Mouse (Mus musculus): ENCODE measurements around the gene Shisal1. TPM values are rescaled to one million over a fixed set of nuclear protein-coding genes. Genes with fewer than 3 reads are reported as not detected.

The Shisal1 gene
- polyA plus RNA-seq, 1 experiment = not detected

- Histone ChIP-seq H3K4me1 (peaks cover 57% of the 10 kb centered on the region), H3K4me3 (replicated peaks) (no peak overlapping the region), H3K9me3 (peaks cover 31% of the 10 kb centered on the region), H3K36me3 (replicated peaks; ENCODE audit: low read length) (peaks cover 62% of the 10 kb centered on the region), H3K27me3 (replicated peaks) (no peaks in the 10 kb centered on the region)
- TF ChIP-seq FLI1 (IDR thresholded peaks at IDR 0.05; ENCODE audit: low read length) = no peak
- no peak for TF ChIP-seq GATA1 (IDR thresholded peaks at IDR 0.05; ENCODE audit: borderline replicate concordance, low read length)
Measured at GRCm38 (mm10) chr15:84351915-84352844, 94.7 kb downstream of the Shisal1 start.

- Histone ChIP-seq H3K36me3 (replicated peaks; ENCODE audit: low read length) (peaks cover 69% of the 10 kb centered on the region), H3K4me1 (peaks cover 50% of the 10 kb centered on the region), H3K27me3 (replicated peaks) (no peaks in the 10 kb centered on the region), H3K9me3 (peaks cover 31% of the 10 kb centered on the region), H3K4me3 (replicated peaks) (no peak overlapping the region)
- no peak for TF ChIP-seq FLI1 (IDR thresholded peaks at IDR 0.05; ENCODE audit: low read length)
- no peak for TF ChIP-seq GATA1 (IDR thresholded peaks at IDR 0.05; ENCODE audit: borderline replicate concordance, low read length)
Measured at GRCm38 (mm10) chr15:84351342-84351741, 95.6 kb downstream of the Shisal1 start.

DNA sequence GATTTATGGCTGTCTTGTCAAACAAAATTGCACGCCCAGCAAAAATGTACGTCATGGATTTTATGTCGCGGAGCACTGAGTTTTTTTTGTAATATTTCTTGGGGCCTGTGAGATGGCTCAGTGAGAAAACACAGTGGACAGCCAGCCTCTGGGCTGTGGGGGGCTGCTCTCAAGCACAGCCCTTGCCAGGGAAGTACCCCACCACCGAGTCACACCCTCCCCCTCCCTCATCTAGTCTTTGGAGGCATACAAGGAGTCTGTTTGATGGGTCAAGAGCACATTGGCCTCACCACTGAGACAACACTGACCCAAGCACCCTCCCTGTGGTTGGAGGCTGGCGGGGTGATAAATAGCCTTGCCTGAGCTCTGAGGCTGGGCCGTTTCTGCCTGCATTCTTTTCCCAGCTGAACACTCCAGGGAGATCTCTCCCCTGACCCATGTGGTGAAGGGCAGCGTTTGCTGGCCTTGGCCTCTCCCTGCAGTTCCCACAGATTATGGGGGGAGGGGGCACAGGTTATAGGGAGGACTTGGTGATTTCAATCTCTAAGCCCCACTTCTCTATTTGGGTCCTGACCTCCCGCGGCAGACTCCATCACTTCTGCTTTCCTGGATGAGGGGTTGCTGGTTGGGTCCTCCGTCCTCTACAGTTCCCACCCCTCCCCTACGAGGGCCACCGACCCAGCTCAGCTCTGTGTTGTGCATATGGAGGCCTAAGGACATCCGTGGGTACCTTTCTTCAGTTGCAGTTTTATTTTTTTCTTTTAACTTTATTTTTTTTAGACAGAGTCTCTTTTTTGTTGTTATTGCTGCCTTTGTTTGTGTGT is 96.8 kb downstream of the Shisal1 start:
- Histone ChIP-seq H3K4me3 (replicated peaks) (no peak overlapping the region), H3K27me3 (replicated peaks) (no peaks in the 10 kb centered on the region), H3K9me3 (peaks cover 31% of the 10 kb centered on the region), H3K4me1 (peaks cover 38% of the 10 kb centered on the region), H3K36me3 (replicated peaks; ENCODE audit: low read length) (peaks cover 80% of the 10 kb centered on the region)
- TF ChIP-seq FLI1 (IDR thresholded peaks at IDR 0.05; ENCODE audit: low read length) (no peak), GATA1 (IDR thresholded peaks at IDR 0.05; ENCODE audit: borderline replicate concordance, low read length) (no peak)

- TF ChIP-seq FLI1 (IDR thresholded peaks at IDR 0.05; ENCODE audit: low read length) = no peak
- TF ChIP-seq GATA1 (IDR thresholded peaks at IDR 0.05; ENCODE audit: borderline replicate concordance, low read length) = no peak
- H3K27me3 ChIP-seq (replicated peaks) = no peaks in the 10 kb centered on the region
- peaks cover 23% of the 10 kb centered on the region for H3K9me3 ChIP-seq
- H3K36me3 ChIP-seq (replicated peaks; ENCODE audit: low read length) = peaks cover 84% of the 10 kb centered on the region
- no peak overlapping the region for H3K4me3 ChIP-seq (replicated peaks)
- peaks cover 25% of the 10 kb centered on the region for H3K4me1 ChIP-seq
Measured at GRCm38 (mm10) chr15:84348769-84349168, 98.1 kb downstream of the Shisal1 start.

DNA sequence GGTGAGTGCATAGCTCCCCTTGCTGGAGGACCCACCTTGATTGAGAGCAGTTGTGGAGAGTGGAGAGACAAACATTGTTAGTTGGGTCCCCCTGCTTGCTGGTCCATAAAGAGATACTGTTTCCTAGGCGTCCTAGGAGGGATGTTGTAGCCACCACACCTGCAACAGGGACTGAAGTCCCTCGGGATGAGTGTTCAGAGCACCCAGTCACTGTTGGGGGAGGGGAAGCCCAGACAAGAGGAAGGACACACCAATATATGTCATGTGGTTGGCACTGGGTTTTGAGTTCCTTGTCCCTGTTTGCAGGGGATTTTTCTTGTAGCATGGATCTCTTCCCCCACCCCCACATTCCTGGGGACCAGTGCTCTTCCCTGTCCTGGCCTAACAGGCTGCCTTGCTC is 106.0 kb downstream of the Shisal1 start:
- Histone ChIP-seq H3K9me3 (no peaks in the 10 kb centered on the region), H3K36me3 (replicated peaks; ENCODE audit: low read length) (peaks cover 96% of the 10 kb centered on the region)
- no peak for TF ChIP-seq GATA1 (IDR thresholded peaks at IDR 0.05; ENCODE audit: borderline replicate concordance, low read length)
- TF ChIP-seq FLI1 (IDR thresholded peaks at IDR 0.05; ENCODE audit: low read length) = no peak

DNA sequence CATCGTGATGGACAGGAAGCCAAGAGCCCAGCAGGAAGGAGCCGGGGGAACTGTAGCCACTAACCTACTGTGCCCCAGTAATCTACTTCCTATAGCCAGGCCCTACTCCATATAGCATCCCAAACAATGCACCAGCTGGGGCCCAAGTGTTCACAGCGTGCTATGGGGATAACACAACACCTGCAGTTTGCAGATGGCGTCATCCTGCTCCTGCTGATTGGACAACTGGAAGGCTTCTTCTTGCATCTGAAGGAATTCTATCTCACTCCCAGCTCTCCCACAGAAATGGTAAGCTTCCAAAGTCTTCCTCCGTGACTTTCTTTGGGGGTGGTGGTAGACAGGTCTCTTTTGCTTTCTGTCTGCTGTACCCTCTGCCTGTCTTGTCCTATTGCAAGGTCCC is 109.3 kb downstream of the Shisal1 start:
- H3K27me3 ChIP-seq (replicated peaks) = no peaks in the 10 kb centered on the region
- TF ChIP-seq FLI1 (IDR thresholded peaks at IDR 0.05; ENCODE audit: low read length) (no peak), GATA1 (IDR thresholded peaks at IDR 0.05; ENCODE audit: borderline replicate concordance, low read length) (no peak)
- H3K9me3 ChIP-seq = no peaks in the 10 kb centered on the region
- H3K36me3 ChIP-seq (replicated peaks; ENCODE audit: low read length) = peaks cover 99% of the 10 kb centered on the region
- no peak overlapping the region for H3K4me3 ChIP-seq (replicated peaks)
- H3K4me1 ChIP-seq = peaks cover 50% of the 10 kb centered on the region

More for the DNA sequence above, 106.0 kb downstream of the Shisal1 start:
- Histone ChIP-seq H3K4me3 (replicated peaks) (peak overlapping the region; percentile 18), H3K27me3 (replicated peaks) (no peaks in the 10 kb centered on the region), H3K4me1 (peaks cover 47% of the 10 kb centered on the region)

GRCm38 (mm10) chr15:84336281-84336817 is 110.5 kb downstream of the Shisal1 start:
- peaks cover 99% of the 10 kb centered on the region for H3K36me3 ChIP-seq (replicated peaks; ENCODE audit: low read length)
- TF ChIP-seq FLI1 (IDR thresholded peaks at IDR 0.05; ENCODE audit: low read length) (no peak), GATA1 (IDR thresholded peaks at IDR 0.05; ENCODE audit: borderline replicate concordance, low read length) (no peak)
- H3K4me3 ChIP-seq (replicated peaks) = no peak overlapping the region
- H3K4me1 ChIP-seq = peaks cover 49% of the 10 kb centered on the region
- H3K27me3 ChIP-seq (replicated peaks) = no peaks in the 10 kb centered on the region
- no peaks in the 10 kb centered on the region for H3K9me3 ChIP-seq

GRCm38 (mm10) chr15:84331066-84331612 is 115.8 kb downstream of the Shisal1 start:
- Histone ChIP-seq H3K4me1 (peaks cover 36% of the 10 kb centered on the region), H3K9me3 (no peaks in the 10 kb centered on the region), H3K4me3 (replicated peaks) (no peak overlapping the region), H3K27me3 (replicated peaks) (no peaks in the 10 kb centered on the region), H3K36me3 (replicated peaks; ENCODE audit: low read length) (peaks cover 98% of the 10 kb centered on the region)
- no peak for TF ChIP-seq GATA1 (IDR thresholded peaks at IDR 0.05; ENCODE audit: borderline replicate concordance, low read length)
- TF ChIP-seq FLI1 (IDR thresholded peaks at IDR 0.05; ENCODE audit: low read length) = no peak

- H3K36me3 ChIP-seq (replicated peaks; ENCODE audit: low read length) = peaks cover 88% of the 10 kb centered on the region
Measured at GRCm38 (mm10) chr15:84329940-84330339, 117.0 kb downstream of the Shisal1 start.

More at GRCm38 (mm10) chr15:84329940-84330339, 117.0 kb downstream of the Shisal1 start:
- peaks cover 43% of the 10 kb centered on the region for H3K4me1 ChIP-seq
- TF ChIP-seq FLI1 (IDR thresholded peaks at IDR 0.05; ENCODE audit: low read length) (no peak), GATA1 (IDR thresholded peaks at IDR 0.05; ENCODE audit: borderline replicate concordance, low read length) (no peak)
- no peak overlapping the region for H3K4me3 ChIP-seq (replicated peaks)
- H3K27me3 ChIP-seq (replicated peaks) = no peaks in the 10 kb centered on the region
- H3K9me3 ChIP-seq = no peaks in the 10 kb centered on the region

Other genes starting within 250 kb of the Shisal1 start
- gene Parvb, start 215.1 kb downstream of the Shisal1 start, polyA plus RNA-seq (2012; ENCODE audit: insufficient read depth, low replicate concordance) = 524 and 845 TPM in 2 replicates
- 11.6 and 38.7 TPM in 2 replicates for gene Parvg, start 123.1 kb downstream of the Shisal1 start, polyA plus RNA-seq (2012; ENCODE audit: insufficient read depth, low replicate concordance)
- 0.07 TPM in 1 of 2 replicates, not detected in the other for gene Rtl6, start 110.7 kb upstream of the Shisal1 start, polyA plus RNA-seq (2012; ENCODE audit: insufficient read depth, low replicate concordance)
- gene Prr5, start 222.5 kb upstream of the Shisal1 start, polyA plus RNA-seq (2012; ENCODE audit: insufficient read depth, low replicate concordance) = 6.3 and 8.8 TPM in 2 replicates

Measured in megakaryocyte, embryonic 14.5 days (primary cell).